ENCODE assay signal across 8 mouse cellular contexts in genomic region chr13:29610051-29610931, GRCm38 (mm10).
DNase-seq lines count a peak whose midpoint lies in the region; ATAC-seq lines count a peak whose summit lies in the region.

No protein-coding gene starts in this region.

- H3K4me3 ChIP-seq in embryonic facial prominence, embryonic 11.5 days (ENCODE audit: low read depth, low read length) = no peak overlapping the region
- H3K4me3 ChIP-seq in hindbrain, embryonic 14.5 days (replicated peaks; ENCODE audit: low read length) = no peak overlapping the region
- no peak overlapping the region for H3K4me3 ChIP-seq in neural tube, embryonic 14.5 days (ENCODE audit: low read depth, low read length)

- no peaks in the 10 kb centered on the region for H3K4me1 ChIP-seq in embryonic facial prominence, embryonic 11.5 days (ENCODE audit: control insufficient read depth, insufficient read depth, low read length)
- H3K4me1 ChIP-seq in hindbrain, embryonic 14.5 days (replicated peaks; ENCODE audit: control insufficient read depth, insufficient read depth, low read length) = peaks cover 34% of the 10 kb centered on the region
- H3K4me1 ChIP-seq in neural tube, embryonic 14.5 days (ENCODE audit: control insufficient read depth, insufficient read depth, low read length) = peaks cover 12% of the 10 kb centered on the region; the same call in 1 of the 2 replicates

- intact Hi-C loops in left cerebral cortex, postnatal 4 days (cut with DNase I) = loop anchor here (10.0 kb wide), 1 partner anchor 215 kb away; no protein-coding TSS in a partner anchor
- intact Hi-C loops in left cerebral cortex, postnatal 36 days (cut with DNase I) = no loop called here

- no peaks in the 10 kb centered on the region for H3K36me3 ChIP-seq in embryonic facial prominence, embryonic 11.5 days (replicated peaks; ENCODE audit: control insufficient read depth, insufficient read depth, low read depth, low read length)
- no peaks in the 10 kb centered on the region for H3K36me3 ChIP-seq in hindbrain, embryonic 14.5 days (replicated peaks; ENCODE audit: control insufficient read depth, insufficient read depth)
- no peaks in the 10 kb centered on the region for H3K36me3 ChIP-seq in neural tube, embryonic 14.5 days (ENCODE audit: control insufficient read depth, insufficient read depth, low read length)

- H3K9me3 ChIP-seq in embryonic facial prominence, embryonic 11.5 days (replicated peaks; ENCODE audit: control insufficient read depth, low read length) = no peaks in the 10 kb centered on the region
- H3K9me3 ChIP-seq in hindbrain, embryonic 14.5 days (ENCODE audit: control insufficient read depth, low read length) = no peaks in the 10 kb centered on the region
- H3K9me3 ChIP-seq in neural tube, embryonic 14.5 days (ENCODE audit: control insufficient read depth, low read length) = no peaks in the 10 kb centered on the region

- peak; percentile 76 for ATAC-seq in embryonic facial prominence, embryonic 11.5 days (replicated peaks; ENCODE audit: insufficient number of reproducible peaks, low FRiP score, low TSS enrichment, low read depth)
- peak; percentile 84 for ATAC-seq in hindbrain, embryonic 14.5 days (ENCODE audit: low FRiP score)
- peak; percentile 83 for ATAC-seq in neural tube, embryonic 14.5 days (ENCODE audit: low read depth)

- H3K27ac ChIP-seq in embryonic facial prominence, embryonic 11.5 days (replicated peaks; ENCODE audit: low read depth, low read length) = no peak overlapping the region
- peak overlapping the region; percentile 63 for H3K27ac ChIP-seq in hindbrain, embryonic 14.5 days
- peak overlapping the region; percentile 70 for H3K27ac ChIP-seq in neural tube, embryonic 14.5 days (ENCODE audit: low read depth, low read length)

- DNase-seq in left cerebral cortex, postnatal 4 days = peak; percentile 33
- DNase-seq in left cerebral cortex, postnatal 36 days (ENCODE audit: low spot score in 2 of 2) = no peak
- peak; percentile 31 for DNase-seq in embryonic facial prominence, embryonic 11.5 days (ENCODE audit: low spot score)
- no peak for DNase-seq in hindbrain, embryonic 14.5 days (ENCODE audit: low spot score)
- DNase-seq in cerebellum, adult 9-11 months = no peak
- no peak for DNase-seq in thymus, postnatal 0 days (ENCODE audit: low spot score)
- DNase-seq in gastrocnemius, adult 8-10 months (ENCODE audit: low spot score in 2 of 2) = no peak

- H3K9ac ChIP-seq in embryonic facial prominence, embryonic 11.5 days (replicated peaks; ENCODE audit: low read length) = no peak overlapping the region
- no peak overlapping the region for H3K9ac ChIP-seq in hindbrain, embryonic 14.5 days
- no peak overlapping the region for H3K9ac ChIP-seq in neural tube, embryonic 14.5 days (replicated peaks; ENCODE audit: low read depth, low read length)

- no peaks in the 10 kb centered on the region for H3K27me3 ChIP-seq in embryonic facial prominence, embryonic 11.5 days (ENCODE audit: control insufficient read depth, insufficient read depth, low read length)
- H3K27me3 ChIP-seq in hindbrain, embryonic 14.5 days (ENCODE audit: control insufficient read depth, insufficient read depth, low read length) = no peaks in the 10 kb centered on the region
- H3K27me3 ChIP-seq in neural tube, embryonic 14.5 days (ENCODE audit: control insufficient read depth, insufficient read depth, low read length) = no peaks in the 10 kb centered on the region

- WGBS in embryonic facial prominence, embryonic 11.5 days = 43% methylated on average over 13 of the region's 13 CpGs
- WGBS in hindbrain, embryonic 14.5 days = 13% methylated on average over 13 of the region's 13 CpGs
- WGBS in neural tube, embryonic 14.5 days = 14% methylated on average over 13 of the region's 13 CpGs

- no peak overlapping the region for H3K4me2 ChIP-seq in embryonic facial prominence, embryonic 11.5 days (ENCODE audit: low read depth, low read length)
- H3K4me2 ChIP-seq in hindbrain, embryonic 14.5 days (replicated peaks) = no peak overlapping the region
- no peak overlapping the region; the same call in 1 of the 2 replicates for H3K4me2 ChIP-seq in neural tube, embryonic 14.5 days (ENCODE audit: low read depth, low read length)

Comparison
In these comparisons a context has a peak if more than half of its experiments do, and no peak if none do; other contexts are left out.
1. DNase-seq: peak in left cerebral cortex, postnatal 4 days (single experiment) and embryonic facial prominence, embryonic 11.5 days (single experiment); none in left cerebral cortex, postnatal 36 days (0 of 2), hindbrain, embryonic 14.5 days (single experiment), cerebellum, adult 9-11 months (single experiment), thymus, postnatal 0 days (single experiment) and gastrocnemius, adult 8-10 months (0 of 2).
2. Peak in every context shown above with its lines, with median percentiles within 50 percentile points of each other: ATAC-seq.